8 mouse cellular contexts compared by ENCODE assay signal in genomic region chr5:21701351-21702008, GRCm38 (mm10). TPM values are rescaled to one million over a fixed set of nuclear protein-coding genes. Genes with fewer than 3 reads are reported as not detected.
DNase-seq lines count a peak whose midpoint lies in the region; ATAC-seq and TF ChIP-seq lines count a peak whose summit lies in the region.

TSS of gene Napepld (minus strand) at chr5:21701396.

- H3K27ac ChIP-seq in hindbrain, embryonic 10.5 days, result peak within 1 kb of the TSS; percentile 98
- H3K27ac ChIP-seq in lung, postnatal 0 days (ENCODE audit: low read length), result peak within 1 kb of the TSS; percentile 95

- under 1% methylated on average over 59 of the region's 59 CpGs for WGBS in hindbrain, embryonic 10.5 days
- under 1% methylated on average over 33 of the region's 59 CpGs for WGBS in lung, postnatal 0 days

- ATAC-seq in frontal cortex, adult (ENCODE audit: low TSS enrichment), result peak; percentile 92
- ATAC-seq in lung, postnatal 0 days, result peak; percentile 97

- peak; percentile 8 for TF ChIP-seq CTCF in lung, postnatal 0 days (IDR thresholded peaks at IDR 0.05)

- H3K4me2 ChIP-seq in lung, postnatal 0 days (replicated peaks; ENCODE audit: low read depth, low read length), result peak within 1 kb of the TSS; percentile 73

- H3K4me3 ChIP-seq in hindbrain, embryonic 10.5 days, result peak within 1 kb of the TSS; percentile 65
- H3K4me3 ChIP-seq in lung, postnatal 0 days (ENCODE audit: low read depth, low read length), result peak within 1 kb of the TSS; percentile 63

- TF ChIP-seq EP300 in lung, postnatal 0 days (IDR thresholded peaks at IDR 0.05), result peak; percentile 68; the same call in 1 of the 2 replicates

- peak within 1 kb of the TSS; percentile 74 for H3K9ac ChIP-seq in lung, postnatal 0 days (replicated peaks; ENCODE audit: low read depth)

- H3K4me1 ChIP-seq in hindbrain, embryonic 10.5 days (replicated peaks), result peaks cover 9% of the 10 kb centered on the region
- H3K4me1 ChIP-seq in lung, postnatal 0 days (ENCODE audit: insufficient read depth, low read depth, low read length), result no peaks in the 10 kb centered on the region

- no peaks in the 10 kb centered on the region for H3K36me3 ChIP-seq in hindbrain, embryonic 10.5 days
- H3K36me3 ChIP-seq in lung, postnatal 0 days (ENCODE audit: insufficient read depth, low read length), result no peaks in the 10 kb centered on the region

- no peaks in the 10 kb centered on the region for H3K27me3 ChIP-seq in hindbrain, embryonic 10.5 days (ENCODE audit: insufficient read depth, poor library complexity, severe bottlenecking)
- H3K27me3 ChIP-seq in lung, postnatal 0 days (replicated peaks; ENCODE audit: insufficient read depth, low read length), result no peaks in the 10 kb centered on the region

- peak; percentile 94 for DNase-seq in MN1 (ENCODE audit: low spot score)
- DNase-seq in cerebellum, adult 9-10 months, result peak; percentile 99
- peak; percentile 99 for DNase-seq in hindbrain, embryonic 10.5 days (ENCODE audit: low spot score)
- DNase-seq in layer of hippocampus, adult 9-11 months, result peak; percentile 97
- DNase-seq in lung, postnatal 0 days (ENCODE audit: low spot score), result peak; percentile 98
- peak; percentile 100 for DNase-seq in ovary, postnatal 14 days (ENCODE audit: low spot score)
- peak; percentile 100 for DNase-seq in thymus, postnatal 14 days

- H3K9me3 ChIP-seq in hindbrain, embryonic 10.5 days, result no peaks in the 10 kb centered on the region
- H3K9me3 ChIP-seq in lung, postnatal 0 days (ENCODE audit: low read length), result no peaks in the 10 kb centered on the region

RNA-seq across cellular contexts. Expression of gene Napepld, which starts in this region (rescaled TPM):
- 5.6 and 6.1 TPM in 2 replicates for polyA plus RNA-seq in hindbrain, embryonic 10.5 days (2016; fragmentation: Nextera tagmentation; extraction: Ambion mirVana)
- 2.1 and 2.5 TPM in 2 replicates for polyA plus RNA-seq in lung, postnatal 0 days (2015; fragmentation: Nextera tagmentation; extraction: Ambion mirVana)

Comparison
In these comparisons a context has a peak if more than half of its experiments do, and no peak if none do; other contexts are left out.
1. Peak in every context shown above with its lines: DNase-seq, ATAC-seq, H3K4me3 ChIP-seq and H3K27ac ChIP-seq.